Mouse (Mus musculus): ENCODE measurements at regions not wholly inside any gene's neighbourhood (a gene's known extent, or its start where the extent isn't known, plus 50 kb on each side); places are given as distances from the start of the nearest gene placed in this dataset.

DNA sequence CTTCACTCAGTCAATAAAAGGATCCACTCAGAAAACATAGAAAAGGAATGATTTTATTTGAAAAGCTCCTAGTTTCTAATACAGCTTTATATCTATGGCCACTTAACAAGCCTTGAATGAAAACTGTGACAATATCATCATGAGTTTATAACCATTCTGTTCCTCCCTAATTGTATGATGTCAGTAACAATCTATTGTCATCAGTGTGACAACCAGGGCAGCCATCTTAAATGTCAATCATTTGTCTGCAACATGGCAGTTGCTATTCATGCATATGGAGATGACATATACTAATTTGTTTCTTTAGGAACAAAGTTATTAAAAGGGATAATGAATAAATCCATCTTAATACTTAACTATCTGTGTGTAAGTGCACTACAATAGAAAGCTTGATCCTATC, 426.2 kb upstream of the Klf6 start:
- DNase-seq (ENCODE audit: extremely low spot score, low spot score): no peak
- Histone ChIP-seq H3K9me3 (peaks cover 8% of the 10 kb centered on the region; the same call in 1 of the 2 replicates), H3K36me3 (replicated peaks) (no peaks in the 10 kb centered on the region), H3K4me1 (no peaks in the 10 kb centered on the region), H3K27me3 (ENCODE audit: poor library complexity, severe bottlenecking) (no peaks in the 10 kb centered on the region), H3K4me3 (no peak overlapping the region), H3K27ac (no peak overlapping the region)

DNA sequence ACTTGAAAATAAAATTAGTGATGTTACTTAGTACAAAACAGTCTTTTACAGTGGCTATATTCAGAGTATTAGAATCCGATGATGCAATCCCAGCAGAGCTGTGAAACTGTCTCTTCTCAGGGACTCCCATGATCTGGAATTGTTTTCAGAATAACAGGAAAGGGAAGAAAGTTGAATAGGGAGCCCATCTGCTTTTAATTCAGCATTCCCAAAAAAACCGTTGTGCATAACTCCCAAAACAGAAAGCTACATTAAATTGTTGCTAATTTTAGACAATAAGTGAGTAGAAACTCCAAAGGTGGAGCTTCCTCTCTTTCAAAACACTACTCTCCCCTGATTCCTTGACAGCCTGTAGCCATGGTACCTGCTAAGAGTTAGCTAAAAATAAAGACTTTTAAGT, 425.1 kb upstream of the Klf6 start:
- 74% methylated on average over 2 of the region's 2 CpGs for WGBS
- no peak for DNase-seq (ENCODE audit: extremely low spot score, low spot score)
- Histone ChIP-seq H3K4me1 (no peaks in the 10 kb centered on the region), H3K27ac (no peak overlapping the region), H3K36me3 (replicated peaks) (no peaks in the 10 kb centered on the region), H3K9me3 (peaks cover 8% of the 10 kb centered on the region; the same call in 1 of the 2 replicates), H3K4me3 (no peak overlapping the region), H3K27me3 (ENCODE audit: poor library complexity, severe bottlenecking) (no peaks in the 10 kb centered on the region)

DNA sequence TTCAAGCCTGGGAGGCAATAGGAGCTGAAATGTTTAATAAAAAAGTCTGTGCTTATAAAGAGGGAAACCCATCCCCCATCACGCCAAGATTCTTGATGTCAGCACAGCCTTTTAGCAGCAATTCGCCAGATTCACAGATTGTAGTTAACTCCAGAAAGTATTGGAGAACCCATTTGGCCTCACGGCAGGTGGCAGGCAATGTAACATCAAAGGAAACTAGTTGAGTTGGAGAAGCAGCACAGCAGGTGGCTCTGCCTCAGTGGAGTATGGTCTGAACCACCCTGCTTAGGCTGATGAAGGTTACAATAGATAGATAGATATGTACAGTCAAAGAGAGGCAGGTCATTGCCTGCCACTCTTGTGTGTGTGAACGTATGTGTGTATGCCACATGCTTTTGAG, 420.8 kb upstream of the Klf6 start:
- DNase-seq (ENCODE audit: extremely low spot score, low spot score): no peak
- no peaks in the 10 kb centered on the region for H3K9me3 ChIP-seq
- H3K4me3 ChIP-seq: no peak overlapping the region
- H3K27ac ChIP-seq: no peak overlapping the region
- WGBS: 81% methylated on average over 4 of the region's 4 CpGs
- no peaks in the 10 kb centered on the region for H3K4me1 ChIP-seq
- H3K27me3 ChIP-seq (ENCODE audit: poor library complexity, severe bottlenecking): no peaks in the 10 kb centered on the region
- H3K36me3 ChIP-seq (replicated peaks): no peaks in the 10 kb centered on the region

DNA sequence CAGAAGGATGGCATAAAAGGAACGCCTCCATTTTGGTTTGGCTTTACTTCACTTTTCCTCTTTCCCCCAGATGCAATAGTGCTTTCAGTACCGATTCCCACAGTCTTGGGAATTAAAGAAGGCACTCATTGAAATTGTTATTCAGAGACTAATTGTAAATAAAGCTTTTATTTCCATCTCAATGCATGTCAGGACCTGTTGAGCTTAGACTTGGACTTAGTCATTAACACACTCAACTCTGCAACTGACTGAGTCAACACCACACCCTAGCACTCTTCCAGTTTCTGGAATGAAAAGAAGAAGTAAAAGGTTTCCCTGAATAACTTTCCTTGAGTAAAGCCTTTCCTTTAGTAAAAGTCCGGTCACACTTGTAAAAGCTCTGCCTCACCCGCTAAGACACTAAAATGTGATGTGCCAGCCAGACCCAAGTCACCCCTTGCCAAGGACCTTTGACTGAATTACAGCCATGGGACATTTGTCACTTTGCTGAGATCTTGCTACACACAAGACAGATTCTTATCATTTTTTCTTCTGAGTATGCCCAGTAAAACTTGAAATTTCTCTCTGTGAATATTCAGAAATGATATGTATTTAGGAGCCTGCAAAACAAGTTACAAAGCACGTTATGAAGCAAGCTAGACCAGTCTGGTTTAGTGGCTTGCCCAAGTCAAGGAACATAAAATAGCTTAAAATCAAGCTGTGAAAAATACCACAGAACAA, 416.4 kb upstream of the Klf6 start:
- H3K36me3 ChIP-seq (replicated peaks): no peaks in the 10 kb centered on the region
- 90% methylated on average over 5 of the region's 5 CpGs for WGBS
- H3K27ac ChIP-seq: no peak overlapping the region
- H3K9me3 ChIP-seq: no peaks in the 10 kb centered on the region
- no peaks in the 10 kb centered on the region for H3K27me3 ChIP-seq (ENCODE audit: poor library complexity, severe bottlenecking)
- DNase-seq (ENCODE audit: extremely low spot score, low spot score): no peak
- no peak overlapping the region for H3K4me3 ChIP-seq
- no peaks in the 10 kb centered on the region for H3K4me1 ChIP-seq

DNA sequence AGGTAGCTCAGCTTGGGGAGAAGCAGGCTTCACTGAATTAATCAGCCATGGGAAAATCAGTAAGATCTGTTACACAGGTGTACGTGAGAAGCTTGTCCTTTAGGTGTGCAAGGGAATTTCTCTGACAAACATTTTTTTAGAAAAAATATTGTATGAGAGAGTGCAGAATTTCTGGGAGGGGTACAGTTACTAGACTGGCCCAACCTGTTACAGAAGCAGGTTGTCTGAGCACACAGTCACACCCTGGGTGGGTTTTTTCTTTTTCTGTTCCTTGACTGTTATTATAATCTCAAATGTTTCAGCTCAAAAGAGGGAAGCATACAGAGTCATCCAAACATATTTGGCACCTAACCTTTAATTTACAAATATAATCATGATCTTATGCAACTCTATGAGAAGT, 412.7 kb upstream of the Klf6 start:
- no peaks in the 10 kb centered on the region for H3K36me3 ChIP-seq (replicated peaks)
- H3K4me3 ChIP-seq: no peak overlapping the region
- H3K4me1 ChIP-seq: no peaks in the 10 kb centered on the region
- no peaks in the 10 kb centered on the region for H3K9me3 ChIP-seq
- WGBS: 87% methylated on average over 1 of the region's 1 CpGs
- DNase-seq (ENCODE audit: extremely low spot score, low spot score): no peak
- H3K27ac ChIP-seq: no peak overlapping the region
- H3K27me3 ChIP-seq (ENCODE audit: poor library complexity, severe bottlenecking): no peaks in the 10 kb centered on the region

DNA sequence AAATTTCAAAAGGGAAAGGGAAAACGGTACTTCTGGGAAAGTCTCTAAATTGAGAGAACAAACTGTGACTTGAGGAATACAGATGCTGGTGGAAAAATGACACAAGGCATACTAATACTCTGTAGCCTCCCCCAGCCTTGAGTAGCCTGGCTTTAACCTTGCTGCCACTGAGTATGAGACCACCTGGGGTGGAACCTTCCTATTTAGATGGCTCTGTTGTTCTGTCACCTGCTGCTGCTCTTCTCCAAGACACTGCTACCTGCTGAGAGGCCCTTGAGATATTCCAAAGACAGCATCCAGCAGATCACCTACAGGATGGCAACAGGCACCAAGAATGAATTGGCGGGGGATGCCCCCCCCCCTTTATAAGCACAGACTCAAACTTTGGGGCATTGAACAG, 380.5 kb upstream of the Klf6 start:
- Histone ChIP-seq H3K27me3 (ENCODE audit: poor library complexity, severe bottlenecking) (no peaks in the 10 kb centered on the region), H3K4me1 (no peaks in the 10 kb centered on the region), H3K36me3 (replicated peaks) (no peaks in the 10 kb centered on the region), H3K9me3 (no peaks in the 10 kb centered on the region), H3K27ac (no peak overlapping the region), H3K4me3 (no peak overlapping the region)
- DNase-seq (ENCODE audit: extremely low spot score, low spot score): no peak
- 72% methylated on average over 2 of the region's 2 CpGs for WGBS

GRCm38 (mm10) chr13:5492266-5492665, 369.0 kb upstream of the Klf6 start:
- Histone ChIP-seq H3K27me3 (ENCODE audit: poor library complexity, severe bottlenecking) (no peaks in the 10 kb centered on the region), H3K27ac (no peak overlapping the region), H3K4me1 (no peaks in the 10 kb centered on the region), H3K36me3 (replicated peaks) (no peaks in the 10 kb centered on the region), H3K9me3 (no peaks in the 10 kb centered on the region), H3K4me3 (no peak overlapping the region)
- 88% methylated on average over 1 of the region's 1 CpGs for WGBS
- no peak for DNase-seq (ENCODE audit: extremely low spot score, low spot score)

DNA sequence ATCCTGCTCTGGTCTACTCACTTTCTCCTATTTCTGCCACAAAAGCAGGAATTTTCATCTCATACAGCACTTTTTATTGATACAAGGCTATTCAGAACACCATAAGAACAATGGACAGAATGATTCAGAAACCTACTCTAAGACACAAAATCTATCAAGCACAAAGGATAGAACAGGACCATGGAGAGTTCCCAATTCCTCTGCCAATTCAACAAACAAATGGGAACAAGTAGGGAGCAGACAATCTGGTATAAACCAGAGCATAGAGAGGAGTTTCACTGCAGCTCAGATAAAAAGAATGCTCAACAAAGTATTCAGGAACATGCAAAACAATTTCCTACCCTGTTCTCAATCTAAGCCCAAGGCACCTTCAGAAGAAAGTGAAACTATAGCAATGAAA, 363.7 kb upstream of the Klf6 start:
- Histone ChIP-seq H3K4me3 (no peak overlapping the region), H3K27me3 (ENCODE audit: poor library complexity, severe bottlenecking) (no peaks in the 10 kb centered on the region), H3K9me3 (no peaks in the 10 kb centered on the region), H3K4me1 (no peaks in the 10 kb centered on the region), H3K36me3 (replicated peaks) (no peaks in the 10 kb centered on the region), H3K27ac (no peak overlapping the region)
- no peak for DNase-seq (ENCODE audit: extremely low spot score, low spot score)

- H3K36me3 ChIP-seq (replicated peaks): no peaks in the 10 kb centered on the region
- no peaks in the 10 kb centered on the region for H3K27me3 ChIP-seq (ENCODE audit: poor library complexity, severe bottlenecking)
- H3K9me3 ChIP-seq: no peaks in the 10 kb centered on the region
- no peak overlapping the region for H3K27ac ChIP-seq
- no peak overlapping the region for H3K4me3 ChIP-seq
- no peaks in the 10 kb centered on the region for H3K4me1 ChIP-seq
- no peak for DNase-seq (ENCODE audit: extremely low spot score, low spot score)
Observed at GRCm38 (mm10) chr13:5511784-5512183, 349.5 kb upstream of the Klf6 start.

GRCm38 (mm10) chr13:5515552-5515951, 345.7 kb upstream of the Klf6 start:
- Histone ChIP-seq H3K4me1 (no peaks in the 10 kb centered on the region), H3K36me3 (replicated peaks) (no peaks in the 10 kb centered on the region), H3K27me3 (ENCODE audit: poor library complexity, severe bottlenecking) (no peaks in the 10 kb centered on the region), H3K27ac (no peak overlapping the region), H3K4me3 (no peak overlapping the region), H3K9me3 (no peaks in the 10 kb centered on the region)
- DNase-seq (ENCODE audit: extremely low spot score, low spot score): no peak
- WGBS: 95% methylated on average over 2 of the region's 2 CpGs

DNA sequence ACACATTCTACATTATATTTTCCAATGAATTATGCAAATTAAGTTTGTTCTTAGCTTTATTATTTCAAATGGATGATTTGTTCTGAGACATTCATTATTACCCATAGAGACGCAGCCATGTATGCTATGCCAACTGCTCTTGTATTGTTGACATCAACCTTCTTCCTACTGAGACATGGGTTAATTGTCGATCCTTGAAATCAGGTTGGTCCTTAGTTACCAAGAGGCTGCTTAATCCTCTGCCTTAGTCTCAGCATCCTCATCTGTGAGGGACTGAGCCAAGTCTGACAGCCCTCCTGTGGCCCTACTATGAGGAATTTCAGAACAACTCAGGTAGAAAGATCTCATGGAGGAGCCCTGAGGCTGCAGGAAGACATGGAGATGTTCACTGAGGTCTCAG, 345.2 kb upstream of the Klf6 start:
- Histone ChIP-seq H3K27me3 (ENCODE audit: poor library complexity, severe bottlenecking) (no peaks in the 10 kb centered on the region), H3K4me1 (no peaks in the 10 kb centered on the region), H3K36me3 (replicated peaks) (no peaks in the 10 kb centered on the region), H3K4me3 (no peak overlapping the region), H3K27ac (no peak overlapping the region), H3K9me3 (no peaks in the 10 kb centered on the region)
- WGBS: 95% methylated on average over 2 of the region's 2 CpGs
- DNase-seq (ENCODE audit: extremely low spot score, low spot score): no peak

- H3K27ac ChIP-seq: no peak overlapping the region
- H3K9me3 ChIP-seq: no peaks in the 10 kb centered on the region
- H3K27me3 ChIP-seq (ENCODE audit: poor library complexity, severe bottlenecking): no peaks in the 10 kb centered on the region
- 95% methylated on average over 1 of the region's 1 CpGs for WGBS
- no peak for DNase-seq (ENCODE audit: extremely low spot score, low spot score)
- no peak overlapping the region for H3K4me3 ChIP-seq
- no peaks in the 10 kb centered on the region for H3K4me1 ChIP-seq
- no peaks in the 10 kb centered on the region for H3K36me3 ChIP-seq (replicated peaks)
Observed at GRCm38 (mm10) chr13:5519181-5519580, 342.1 kb upstream of the Klf6 start.

DNA sequence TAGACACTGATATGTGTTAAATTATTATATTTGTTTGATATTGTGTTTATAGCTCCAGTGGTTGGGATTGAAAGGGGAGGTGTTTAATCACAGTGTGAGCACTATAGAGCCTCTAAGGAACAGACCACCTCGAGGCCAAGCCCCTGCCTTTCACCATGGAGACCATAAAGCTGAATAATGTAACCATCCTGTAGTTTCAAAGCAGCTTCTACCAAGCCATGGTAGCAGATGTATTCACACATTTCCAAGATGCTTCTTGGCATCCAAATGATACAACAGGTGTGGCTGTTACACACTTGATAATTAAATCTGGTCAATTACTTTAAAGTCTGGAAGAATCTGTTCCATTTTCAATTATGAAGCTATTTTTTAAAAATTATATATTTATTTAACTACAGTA, 341.7 kb upstream of the Klf6 start:
- no peaks in the 10 kb centered on the region for H3K4me1 ChIP-seq
- no peaks in the 10 kb centered on the region for H3K9me3 ChIP-seq
- no peak overlapping the region for H3K27ac ChIP-seq
- no peak for DNase-seq (ENCODE audit: extremely low spot score, low spot score)
- WGBS: 61% methylated on average over 1 of the region's 1 CpGs
- H3K36me3 ChIP-seq (replicated peaks): no peaks in the 10 kb centered on the region
- H3K4me3 ChIP-seq: no peak overlapping the region
- no peaks in the 10 kb centered on the region for H3K27me3 ChIP-seq (ENCODE audit: poor library complexity, severe bottlenecking)

DNA sequence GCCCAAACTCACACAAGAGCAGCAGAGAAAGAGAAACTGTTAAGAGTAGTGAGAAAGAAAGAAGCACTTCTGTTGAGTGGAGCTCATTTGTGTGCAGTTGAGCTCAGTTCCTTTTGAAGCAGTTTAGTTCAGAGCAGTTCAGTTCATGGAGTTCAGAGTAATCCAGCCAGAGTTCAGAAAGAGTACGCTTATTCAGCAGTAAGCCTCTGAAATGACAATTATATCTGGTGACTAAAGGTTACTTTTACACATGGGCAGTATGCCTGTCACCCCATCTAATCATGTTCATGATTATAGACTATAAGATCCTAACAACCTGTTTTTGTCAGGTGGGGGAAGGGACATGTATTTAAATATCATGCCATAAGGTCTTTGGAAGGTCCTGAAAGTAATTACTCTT, 333.9 kb upstream of the Klf6 start:
- no peak overlapping the region for H3K27ac ChIP-seq
- H3K27me3 ChIP-seq (ENCODE audit: poor library complexity, severe bottlenecking): no peaks in the 10 kb centered on the region
- no peaks in the 10 kb centered on the region for H3K4me1 ChIP-seq
- no peaks in the 10 kb centered on the region for H3K36me3 ChIP-seq (replicated peaks)
- WGBS: 95% methylated on average over 1 of the region's 1 CpGs
- H3K4me3 ChIP-seq: no peak overlapping the region
- no peaks in the 10 kb centered on the region for H3K9me3 ChIP-seq
- DNase-seq (ENCODE audit: extremely low spot score, low spot score): no peak
